Comparison of ENCODE assay signal across 13 mouse cellular contexts in genomic region chr14:48054719-48055118, GRCm38 (mm10).
A peak's percentile ranks its signal among the peaks of the same experiment; 100 is the strongest.
DNase-seq lines count a peak whose midpoint lies in the region; ATAC-seq and TF ChIP-seq lines count a peak whose summit lies in the region.
"Had no signal": no experiment of that assay in that cellular context is flagged by ENCODE, and none has a peak within 500 bp of the region (broad histone marks: within the 10 kb centered on the region; RNA-seq: fewer than 3 reads in every experiment).

No protein-coding gene starts in this region.

- TF ChIP-seq POLR2A in lung, adult 2 months (IDR thresholded peaks at IDR 0.05; ENCODE audit: borderline replicate concordance, extremely low read depth, low read depth, low read length): no peak
- no peak for TF ChIP-seq POLR2A in small intestine, adult 2 months (IDR thresholded peaks at IDR 0.05; ENCODE audit: low read depth, low read length)

- no peaks in the 10 kb centered on the region for H3K4me1 ChIP-seq in lung, adult 2 months (ENCODE audit: control insufficient read depth, insufficient read depth, low read length)
- no peaks in the 10 kb centered on the region for H3K4me1 ChIP-seq in small intestine, adult 2 months (ENCODE audit: control insufficient read depth, insufficient read depth, insufficient read length, low read length)
- H3K4me1 ChIP-seq in hindbrain, embryonic 16.5 days (ENCODE audit: control insufficient read depth, insufficient read depth, low read depth, low read length): no peaks in the 10 kb centered on the region; the same call in 1 of the 2 replicates
- H3K4me1 ChIP-seq: limb, embryonic 15.5 days; megakaryocyte, embryonic 14.5 days had no signal

- WGBS in lung, adult 2 months: 70% methylated on average over 3 of the region's 3 CpGs
- 70% methylated on average over 3 of the region's 3 CpGs for WGBS in small intestine, adult 2 months
- WGBS in hindbrain, embryonic 16.5 days: 81% methylated on average over 3 of the region's 3 CpGs

- no peak overlapping the region for H3K4me3 ChIP-seq in gastrocnemius, adult 2 months
- no peak overlapping the region for H3K4me3 ChIP-seq in lung, adult 2 months (replicated peaks; ENCODE audit: extremely low read depth, low read depth, low read length)
- no peak overlapping the region for H3K4me3 ChIP-seq in small intestine, adult 2 months (ENCODE audit: low read depth, low read length)
- H3K4me3 ChIP-seq in hindbrain, embryonic 16.5 days (ENCODE audit: low read length): no peak overlapping the region
- H3K4me3 ChIP-seq: heart, embryonic 10.5 days; limb, embryonic 15.5 days; megakaryocyte, embryonic 14.5 days; myocyte had no signal

- peak; percentile 21; the same call in 1 of the 2 replicates for TF ChIP-seq CTCF in gastrocnemius, adult 2 months (IDR thresholded peaks at IDR 0.05)
- TF ChIP-seq CTCF in lung, adult 2 months (IDR thresholded peaks at IDR 0.05; ENCODE audit: insufficient read depth, low read length): 0 out of 2 replicates have a peak, but pooled peaks have one; percentile 19
- TF ChIP-seq CTCF in small intestine, adult 2 months (IDR thresholded peaks at IDR 0.05; ENCODE audit: extremely low read depth, insufficient read length, insufficient replicate concordance, low read depth, low read length): peak; percentile 29; the same call in 1 of the 2 replicates

- ATAC-seq in hindbrain, embryonic 16.5 days: no peak

- H3K27me3 ChIP-seq in small intestine, adult 2 months (ENCODE audit: control insufficient read depth, insufficient read depth, low read length): no peaks in the 10 kb centered on the region
- no peaks in the 10 kb centered on the region for H3K27me3 ChIP-seq in hindbrain, embryonic 16.5 days (replicated peaks; ENCODE audit: control insufficient read depth, insufficient read depth, low read length)
- H3K27me3 ChIP-seq: limb, embryonic 15.5 days; megakaryocyte, embryonic 14.5 days had no signal

- H3K9ac ChIP-seq in hindbrain, embryonic 16.5 days (ENCODE audit: low read depth, low read length): no peak overlapping the region
- H3K9ac ChIP-seq: limb, embryonic 15.5 days had no signal

- H3K4me2 ChIP-seq in hindbrain, embryonic 16.5 days (ENCODE audit: low read length): no peak overlapping the region
- H3K4me2 ChIP-seq: limb, embryonic 15.5 days had no signal

- no peaks in the 10 kb centered on the region for H3K36me3 ChIP-seq in small intestine, adult 2 months (ENCODE audit: control insufficient read depth, insufficient read depth, low read length)
- no peaks in the 10 kb centered on the region for H3K36me3 ChIP-seq in hindbrain, embryonic 16.5 days (ENCODE audit: control insufficient read depth, insufficient read depth, low read length)
- H3K36me3 ChIP-seq: heart, embryonic 10.5 days; limb, embryonic 15.5 days had no signal

- intact Hi-C loops in gastrocnemius, adult 2 months (cut with DNase I): no loop called here
- intact Hi-C loops in gastrocnemius, postnatal 36 days (cut with DNase I): no loop called here

- DNase-seq in gastrocnemius, adult 2 months: no peak
- DNase-seq in gastrocnemius, postnatal 36 days: no peak
- DNase-seq in lung, adult 2 months: no peak
- DNase-seq in lung, adult 18-20 months: no peak
- DNase-seq in NIH3T3 (ENCODE audit: low read depth): peak; percentile 15
- no peak for DNase-seq in right cerebral cortex, adult 2 months (ENCODE audit: low spot score in 2 of 2)
- DNase-seq: cerebellum, postnatal 25 days had no signal

- no peak overlapping the region for H3K27ac ChIP-seq in gastrocnemius, adult 2 months
- no peak overlapping the region for H3K27ac ChIP-seq in small intestine, adult 2 months (ENCODE audit: insufficient read depth, low read depth, low read length)
- H3K27ac ChIP-seq in hindbrain, embryonic 16.5 days (ENCODE audit: low read depth, low read length): no peak overlapping the region
- H3K27ac ChIP-seq: heart, embryonic 10.5 days; limb, embryonic 15.5 days had no signal

- no peaks in the 10 kb centered on the region for H3K9me3 ChIP-seq in hindbrain, embryonic 16.5 days (ENCODE audit: control insufficient read depth, low read length)
- H3K9me3 ChIP-seq: heart, embryonic 10.5 days; limb, embryonic 15.5 days had no signal
